Mouse (Mus musculus) limb, embryonic 13.5 days (tissue): ENCODE data around the gene A430033K04Rik. TPM values are rescaled to one million over a fixed set of nuclear protein-coding genes. Genes with fewer than 3 reads are reported as not detected.

Experiments used
- microRNA-seq: library from miRNA; unstranded; fragments of <30 nt; microRNA quantifications from one replicate; pipeline ENCODE4, GENCODE M21; 2016
- polyA plus RNA-seq: library from polyadenylated mRNA; unstranded; fragments of >200 nt; fragmentation: Nextera tagmentation; extraction: Ambion mirVana; gene quantifications from 2 replicates; pipeline ENCODE4 v1.2.1, GENCODE M21; 2015

Gene A430033K04Rik
- polyA plus RNA-seq, 1 experiment from 2014 or later = 20.8 TPM

Small RNA genes lying within 50 kb of the gene (microRNA-seq; reads per million reads assigned to microRNA genes)
- not detected for gene Gm24082

Other genes with a start within 250 kb of the A430033K04Rik start
- gene Zfp157, start 181.4 kb upstream of the A430033K04Rik start, polyA plus RNA-seq = 56.2 and 56.6 TPM in 2 replicates
- not detected in 2 replicates for gene 1700123K08Rik, start 58.1 kb upstream of the A430033K04Rik start, polyA plus RNA-seq
- gene Zfp68, start 3.1 kb upstream of the A430033K04Rik start, polyA plus RNA-seq = 82.9 and 87.4 TPM in 2 replicates
- 4.3 and 4.5 TPM in 2 replicates for gene Fam20c, start 131.7 kb downstream of the A430033K04Rik start, polyA plus RNA-seq
- gene Gm5294, start 197.2 kb downstream of the A430033K04Rik start, polyA plus RNA-seq = not detected in 2 replicates